Mouse (Mus musculus): ENCODE data around the gene Etv5. TPM values are rescaled to one million over a fixed set of nuclear protein-coding genes. Genes with fewer than 3 reads are reported as not detected.

Gene Etv5
- polyA plus RNA-seq, 1 experiment = 18.0 TPM

GRCm38 (mm10) chr16:22461728-22462127, 22.2 kb upstream of the Etv5 start:
- Histone ChIP-seq H3K27ac (ENCODE audit: control insufficient read depth, insufficient read depth, low read depth, low read length, poor library complexity) (no peak overlapping the region), H3K4me1 (ENCODE audit: control insufficient read depth, insufficient read depth, low read length) (no peaks in the 10 kb centered on the region), H3K4me3 (replicated peaks; ENCODE audit: control insufficient read depth, low read depth, low read length) (no peak overlapping the region)
- WGBS = 14% methylated on average over 6 of the region's 6 CpGs
- no peak for TF ChIP-seq CTCF (IDR thresholded peaks at IDR 0.05; ENCODE audit: control insufficient read depth, insufficient read depth, low read length)
- TF ChIP-seq POLR2A (IDR thresholded peaks at IDR 0.05; ENCODE audit: borderline replicate concordance, control insufficient read depth, low read depth, low read length) = no peak

- TF ChIP-seq CTCF (IDR thresholded peaks at IDR 0.05; ENCODE audit: control insufficient read depth, insufficient read depth, low read length) (no peak), POLR2A (IDR thresholded peaks at IDR 0.05; ENCODE audit: borderline replicate concordance, control insufficient read depth, low read depth, low read length) (no peak)
- Histone ChIP-seq H3K27ac (ENCODE audit: control insufficient read depth, insufficient read depth, low read depth, low read length, poor library complexity) (no peak overlapping the region), H3K4me1 (ENCODE audit: control insufficient read depth, insufficient read depth, low read length) (no peaks in the 10 kb centered on the region), H3K4me3 (replicated peaks; ENCODE audit: control insufficient read depth, low read depth, low read length) (no peak overlapping the region)
- WGBS = 6% methylated on average over 1 of the region's 1 CpGs
These were observed 21.4 kb upstream of the Etv5 start for GRCm38 (mm10) chr16:22460960-22461359.

GRCm38 (mm10) chr16:22452082-22452481, 12.6 kb upstream of the Etv5 start:
- no peak overlapping the region for H3K27ac ChIP-seq (ENCODE audit: control insufficient read depth, insufficient read depth, low read depth, low read length, poor library complexity)
- TF ChIP-seq POLR2A (IDR thresholded peaks at IDR 0.05; ENCODE audit: borderline replicate concordance, control insufficient read depth, low read depth, low read length) (no peak), CTCF (IDR thresholded peaks at IDR 0.05; ENCODE audit: control insufficient read depth, insufficient read depth, low read length) (no peak)
- H3K4me1 ChIP-seq (ENCODE audit: control insufficient read depth, insufficient read depth, low read length) = no peaks in the 10 kb centered on the region
- 88% methylated on average over 9 of the region's 9 CpGs for WGBS
- H3K4me3 ChIP-seq (replicated peaks; ENCODE audit: control insufficient read depth, low read depth, low read length) = no peak overlapping the region

- Histone ChIP-seq H3K4me3 (replicated peaks; ENCODE audit: control insufficient read depth, low read depth, low read length) (no peak overlapping the region), H3K27ac (ENCODE audit: control insufficient read depth, insufficient read depth, low read depth, low read length, poor library complexity) (no peak overlapping the region), H3K4me1 (ENCODE audit: control insufficient read depth, insufficient read depth, low read length) (no peaks in the 10 kb centered on the region; the same call in 1 of the 2 replicates)
- 85% methylated on average over 6 of the region's 6 CpGs for WGBS
- TF ChIP-seq CTCF (IDR thresholded peaks at IDR 0.05; ENCODE audit: control insufficient read depth, insufficient read depth, low read length) (no peak), POLR2A (IDR thresholded peaks at IDR 0.05; ENCODE audit: borderline replicate concordance, control insufficient read depth, low read depth, low read length) (no peak)
These were observed 8.6 kb upstream of the Etv5 start for GRCm38 (mm10) chr16:22448093-22448492.

- Histone ChIP-seq H3K27ac (ENCODE audit: control insufficient read depth, insufficient read depth, low read depth, low read length, poor library complexity) (no peak overlapping the region), H3K4me3 (replicated peaks; ENCODE audit: control insufficient read depth, low read depth, low read length) (no peak overlapping the region), H3K4me1 (ENCODE audit: control insufficient read depth, insufficient read depth, low read length) (no peaks in the 10 kb centered on the region; the same call in 1 of the 2 replicates)
- TF ChIP-seq CTCF (IDR thresholded peaks at IDR 0.05; ENCODE audit: control insufficient read depth, insufficient read depth, low read length) (no peak), POLR2A (IDR thresholded peaks at IDR 0.05; ENCODE audit: borderline replicate concordance, control insufficient read depth, low read depth, low read length) (no peak)
- 8% methylated on average over 6 of the region's 6 CpGs for WGBS
These were observed 5.3 kb upstream of the Etv5 start for GRCm38 (mm10) chr16:22444786-22445185.

- Histone ChIP-seq H3K4me1 (ENCODE audit: control insufficient read depth, insufficient read depth, low read length) (no peaks in the 10 kb centered on the region; the same call in 1 of the 2 replicates), H3K27ac (ENCODE audit: control insufficient read depth, insufficient read depth, low read depth, low read length, poor library complexity) (no peak overlapping the region), H3K4me3 (replicated peaks; ENCODE audit: control insufficient read depth, low read depth, low read length) (no peak overlapping the region)
- TF ChIP-seq POLR2A (IDR thresholded peaks at IDR 0.05; ENCODE audit: borderline replicate concordance, control insufficient read depth, low read depth, low read length) = no peak
- TF ChIP-seq CTCF (IDR thresholded peaks at IDR 0.05; ENCODE audit: control insufficient read depth, insufficient read depth, low read length) = no peak
- 84% methylated on average over 7 of the region's 7 CpGs for WGBS
These were observed 2.7 kb upstream of the Etv5 start for GRCm38 (mm10) chr16:22442202-22442601.

GRCm38 (mm10) chr16:22441317-22441716, 1.8 kb upstream of the Etv5 start:
- 94% methylated on average over 4 of the region's 4 CpGs for WGBS
- no peak overlapping the region for H3K4me3 ChIP-seq (replicated peaks; ENCODE audit: control insufficient read depth, low read depth, low read length)
- H3K27ac ChIP-seq (ENCODE audit: control insufficient read depth, insufficient read depth, low read depth, low read length, poor library complexity) = no peak overlapping the region
- no peaks in the 10 kb centered on the region; the same call in 1 of the 2 replicates for H3K4me1 ChIP-seq (ENCODE audit: control insufficient read depth, insufficient read depth, low read length)
- TF ChIP-seq CTCF (IDR thresholded peaks at IDR 0.05; ENCODE audit: control insufficient read depth, insufficient read depth, low read length) (no peak), POLR2A (IDR thresholded peaks at IDR 0.05; ENCODE audit: borderline replicate concordance, control insufficient read depth, low read depth, low read length) (no peak)

- Histone ChIP-seq H3K4me1 (ENCODE audit: control insufficient read depth, insufficient read depth, low read length) (no peaks in the 10 kb centered on the region; the same call in 1 of the 2 replicates), H3K27ac (ENCODE audit: control insufficient read depth, insufficient read depth, low read depth, low read length, poor library complexity) (no peak overlapping the region), H3K4me3 (replicated peaks; ENCODE audit: control insufficient read depth, low read depth, low read length) (no peak overlapping the region)
- TF ChIP-seq POLR2A (IDR thresholded peaks at IDR 0.05; ENCODE audit: borderline replicate concordance, control insufficient read depth, low read depth, low read length) = no peak
- TF ChIP-seq CTCF (IDR thresholded peaks at IDR 0.05; ENCODE audit: control insufficient read depth, insufficient read depth, low read length) = no peak
- 2% methylated on average over 18 of the region's 18 CpGs for WGBS
These were observed 750 bp upstream of the Etv5 start for GRCm38 (mm10) chr16:22440269-22440668.
